Mouse (Mus musculus): ENCODE data around the gene Cux1. TPM values are rescaled to one million over a fixed set of nuclear protein-coding genes. Genes with fewer than 3 reads are reported as not detected.
"Not testable (repeated sequence)": the region's sequence is repeated elsewhere in the genome, so short reads cannot be mapped to it uniquely, and the experiment has no call there.

Gene Cux1
- polyA plus RNA-seq, 1 experiment from 2014 or later, result 130 TPM

- no peaks in the 10 kb centered on the region for H3K4me1 ChIP-seq (ENCODE audit: control insufficient read depth, insufficient read depth, low read length)
- no peak overlapping the region for H3K27ac ChIP-seq (ENCODE audit: low read depth, low read length)
- H3K36me3 ChIP-seq (ENCODE audit: control insufficient read depth, insufficient read depth, low read length), result no peaks in the 10 kb centered on the region
- H3K4me2 ChIP-seq, result no peak overlapping the region
- no peaks in the 10 kb centered on the region for H3K27me3 ChIP-seq (ENCODE audit: control insufficient read depth, insufficient read depth, low read length)
- WGBS, result 90% methylated on average over 4 of the region's 4 CpGs
- ATAC-seq (ENCODE audit: low FRiP score) (no peak), DNase-seq (ENCODE audit: low spot score, missing footprints) (no peak)
- H3K9ac ChIP-seq (ENCODE audit: low read length), result no peak overlapping the region
- no peaks in the 10 kb centered on the region for H3K9me3 ChIP-seq (ENCODE audit: control insufficient read depth, low read length)
- H3K4me3 ChIP-seq (ENCODE audit: low read depth, low read length), result no peak overlapping the region
Observed at GRCm38 (mm10) chr5:136479801-136480200, 87.5 kb downstream of the Cux1 start.

- WGBS, result 91% methylated on average over 6 of the region's 6 CpGs
- ATAC-seq (ENCODE audit: low FRiP score) (no peak), DNase-seq (ENCODE audit: low spot score, missing footprints) (no peak)
- H3K27ac ChIP-seq (ENCODE audit: low read depth, low read length), result no peak overlapping the region
- H3K9ac ChIP-seq (ENCODE audit: low read length), result no peak overlapping the region
- no peak overlapping the region for H3K4me2 ChIP-seq
- no peak overlapping the region for H3K4me3 ChIP-seq (ENCODE audit: low read depth, low read length)
- H3K9me3 ChIP-seq (ENCODE audit: control insufficient read depth, low read length), result no peaks in the 10 kb centered on the region
- no peaks in the 10 kb centered on the region for H3K27me3 ChIP-seq (ENCODE audit: control insufficient read depth, insufficient read depth, low read length)
- H3K36me3 ChIP-seq (ENCODE audit: control insufficient read depth, insufficient read depth, low read length), result no peaks in the 10 kb centered on the region
- no peaks in the 10 kb centered on the region for H3K4me1 ChIP-seq (ENCODE audit: control insufficient read depth, insufficient read depth, low read length)
Observed at GRCm38 (mm10) chr5:136479024-136479763, 88.1 kb downstream of the Cux1 start.

GRCm38 (mm10) chr5:136476272-136476671, 91.0 kb downstream of the Cux1 start:
- WGBS, result 88% methylated on average over 3 of the region's 3 CpGs
- Histone ChIP-seq H3K4me1 (ENCODE audit: control insufficient read depth, insufficient read depth, low read length) (peaks cover 2% of the 10 kb centered on the region; the same call in 1 of the 2 replicates), H3K4me3 (ENCODE audit: low read depth, low read length) (no peak overlapping the region), H3K4me2 (no peak overlapping the region), H3K36me3 (ENCODE audit: control insufficient read depth, insufficient read depth, low read length) (no peaks in the 10 kb centered on the region), H3K27me3 (ENCODE audit: control insufficient read depth, insufficient read depth, low read length) (no peaks in the 10 kb centered on the region), H3K9me3 (ENCODE audit: control insufficient read depth, low read length) (no peaks in the 10 kb centered on the region), H3K9ac (ENCODE audit: low read length) (no peak overlapping the region), H3K27ac (ENCODE audit: low read depth, low read length) (no peak overlapping the region)
- DNase-seq (ENCODE audit: low spot score, missing footprints), result no peak
- ATAC-seq (ENCODE audit: low FRiP score), result no peak

- Histone ChIP-seq H3K27ac (ENCODE audit: low read depth, low read length) (no peak overlapping the region), H3K36me3 (ENCODE audit: control insufficient read depth, insufficient read depth, low read length) (no peaks in the 10 kb centered on the region), H3K4me1 (ENCODE audit: control insufficient read depth, insufficient read depth, low read length) (peaks cover 2% of the 10 kb centered on the region; the same call in 1 of the 2 replicates), H3K9ac (ENCODE audit: low read length) (no peak overlapping the region), H3K4me3 (ENCODE audit: low read depth, low read length) (no peak overlapping the region), H3K4me2 (no peak overlapping the region), H3K9me3 (ENCODE audit: control insufficient read depth, low read length) (no peaks in the 10 kb centered on the region), H3K27me3 (ENCODE audit: control insufficient read depth, insufficient read depth, low read length) (no peaks in the 10 kb centered on the region)
- ATAC-seq (ENCODE audit: low FRiP score) (no peak), DNase-seq (ENCODE audit: low spot score, missing footprints) (no peak)
- WGBS, result 81% methylated on average over 1 of the region's 1 CpGs
Observed at GRCm38 (mm10) chr5:136475161-136475560, 92.1 kb downstream of the Cux1 start.

- no peak for ATAC-seq (ENCODE audit: low FRiP score)
- WGBS, result 76% methylated on average over 3 of the region's 3 CpGs
Observed at GRCm38 (mm10) chr5:136474086-136474485, 93.2 kb downstream of the Cux1 start.

GRCm38 (mm10) chr5:136473337-136473736, 94.0 kb downstream of the Cux1 start:
- H3K4me1 ChIP-seq (ENCODE audit: control insufficient read depth, insufficient read depth, low read length), result peaks cover 12% of the 10 kb centered on the region
- DNase-seq (ENCODE audit: low spot score, missing footprints) (no peak), ATAC-seq (ENCODE audit: low FRiP score) (no peak)
- no peak overlapping the region for H3K4me2 ChIP-seq
- 43% methylated on average over 6 of the region's 6 CpGs for WGBS
- no peak overlapping the region for H3K27ac ChIP-seq (ENCODE audit: low read depth, low read length)
- no peaks in the 10 kb centered on the region for H3K27me3 ChIP-seq (ENCODE audit: control insufficient read depth, insufficient read depth, low read length)
- no peak overlapping the region for H3K4me3 ChIP-seq (ENCODE audit: low read depth, low read length)
- no peaks in the 10 kb centered on the region for H3K9me3 ChIP-seq (ENCODE audit: control insufficient read depth, low read length)
- no peaks in the 10 kb centered on the region for H3K36me3 ChIP-seq (ENCODE audit: control insufficient read depth, insufficient read depth, low read length)
- no peak overlapping the region for H3K9ac ChIP-seq (ENCODE audit: low read length)

More at GRCm38 (mm10) chr5:136474086-136474485, 93.2 kb downstream of the Cux1 start:
- no peaks in the 10 kb centered on the region for H3K27me3 ChIP-seq (ENCODE audit: control insufficient read depth, insufficient read depth, low read length)
- no peaks in the 10 kb centered on the region for H3K36me3 ChIP-seq (ENCODE audit: control insufficient read depth, insufficient read depth, low read length)
- H3K9me3 ChIP-seq (ENCODE audit: control insufficient read depth, low read length), result no peaks in the 10 kb centered on the region
- DNase-seq (ENCODE audit: low spot score, missing footprints), result no peak
- H3K4me1 ChIP-seq (ENCODE audit: control insufficient read depth, insufficient read depth, low read length), result peaks cover 6% of the 10 kb centered on the region
- no peak overlapping the region for H3K4me2 ChIP-seq
- H3K4me3 ChIP-seq (ENCODE audit: low read depth, low read length), result no peak overlapping the region
- no peak overlapping the region for H3K9ac ChIP-seq (ENCODE audit: low read length)
- H3K27ac ChIP-seq (ENCODE audit: low read depth, low read length), result no peak overlapping the region

DNA sequence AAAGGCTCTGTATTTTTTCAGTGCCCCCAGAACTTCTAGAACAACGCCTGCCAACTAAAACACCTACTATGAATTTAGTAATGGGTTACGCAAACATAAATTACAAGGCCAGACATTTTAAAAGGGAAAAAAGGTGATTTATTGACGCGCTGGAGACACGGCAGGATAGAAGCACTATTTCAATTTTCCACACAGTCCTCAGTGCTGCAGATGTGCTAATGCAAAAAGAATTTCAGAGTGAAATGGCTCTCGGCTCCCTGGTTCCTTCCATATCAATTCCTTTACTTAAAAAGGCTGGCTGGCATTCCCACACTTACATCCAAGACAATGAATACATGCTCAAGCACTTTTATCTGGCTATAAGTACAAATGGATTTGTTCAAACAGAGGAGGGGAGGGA, 94.4 kb downstream of the Cux1 start:
- H3K9ac ChIP-seq (ENCODE audit: low read length), result no peak overlapping the region
- no peaks in the 10 kb centered on the region for H3K36me3 ChIP-seq (ENCODE audit: control insufficient read depth, insufficient read depth, low read length)
- no peak for ATAC-seq (ENCODE audit: low FRiP score)
- DNase-seq (ENCODE audit: low spot score, missing footprints), result no peak
- peaks cover 17% of the 10 kb centered on the region for H3K4me1 ChIP-seq (ENCODE audit: control insufficient read depth, insufficient read depth, low read length)
- H3K4me3 ChIP-seq (ENCODE audit: low read depth, low read length), result no peak overlapping the region
- H3K4me2 ChIP-seq, result no peak overlapping the region
- no peaks in the 10 kb centered on the region for H3K27me3 ChIP-seq (ENCODE audit: control insufficient read depth, insufficient read depth, low read length)
- H3K9me3 ChIP-seq (ENCODE audit: control insufficient read depth, low read length), result no peaks in the 10 kb centered on the region
- H3K27ac ChIP-seq (ENCODE audit: low read depth, low read length), result no peak overlapping the region
- WGBS, result 77% methylated on average over 6 of the region's 6 CpGs

GRCm38 (mm10) chr5:136470985-136471735, 96.1 kb downstream of the Cux1 start:
- not testable (repeated sequence) for H3K36me3 ChIP-seq (ENCODE audit: control insufficient read depth, insufficient read depth, low read length); H3K27ac ChIP-seq (ENCODE audit: low read depth, low read length); H3K27me3 ChIP-seq (ENCODE audit: control insufficient read depth, insufficient read depth, low read length); H3K9me3 ChIP-seq (ENCODE audit: control insufficient read depth, low read length); ATAC-seq (ENCODE audit: low FRiP score); H3K9ac ChIP-seq (ENCODE audit: low read length); DNase-seq (ENCODE audit: low spot score, missing footprints); H3K4me3 ChIP-seq (ENCODE audit: low read depth, low read length); H3K4me2 ChIP-seq
- peaks cover 29% of the 10 kb centered on the region for H3K4me1 ChIP-seq (ENCODE audit: control insufficient read depth, insufficient read depth, low read length)
- WGBS, result 48% methylated on average over 2 of the region's 2 CpGs

- Histone ChIP-seq H3K9me3 (ENCODE audit: control insufficient read depth, low read length) (no peaks in the 10 kb centered on the region), H3K9ac (ENCODE audit: low read length) (no peak overlapping the region), H3K4me2 (no peak overlapping the region), H3K27ac (ENCODE audit: low read depth, low read length) (no peak overlapping the region), H3K27me3 (ENCODE audit: control insufficient read depth, insufficient read depth, low read length) (no peaks in the 10 kb centered on the region), H3K4me1 (ENCODE audit: control insufficient read depth, insufficient read depth, low read length) (peaks cover 42% of the 10 kb centered on the region), H3K4me3 (ENCODE audit: low read depth, low read length) (no peak overlapping the region), H3K36me3 (ENCODE audit: control insufficient read depth, insufficient read depth, low read length) (no peaks in the 10 kb centered on the region)
- 93% methylated on average over 1 of the region's 1 CpGs for WGBS
- no peak for ATAC-seq (ENCODE audit: low FRiP score)
- DNase-seq (ENCODE audit: low spot score, missing footprints), result no peak
Observed at GRCm38 (mm10) chr5:136469301-136469700, 98.0 kb downstream of the Cux1 start.

All from midbrain, embryonic 11.5 days (tissue).